ENCODE assay signal across 19 mouse cellular contexts in the genomic region with DNA sequence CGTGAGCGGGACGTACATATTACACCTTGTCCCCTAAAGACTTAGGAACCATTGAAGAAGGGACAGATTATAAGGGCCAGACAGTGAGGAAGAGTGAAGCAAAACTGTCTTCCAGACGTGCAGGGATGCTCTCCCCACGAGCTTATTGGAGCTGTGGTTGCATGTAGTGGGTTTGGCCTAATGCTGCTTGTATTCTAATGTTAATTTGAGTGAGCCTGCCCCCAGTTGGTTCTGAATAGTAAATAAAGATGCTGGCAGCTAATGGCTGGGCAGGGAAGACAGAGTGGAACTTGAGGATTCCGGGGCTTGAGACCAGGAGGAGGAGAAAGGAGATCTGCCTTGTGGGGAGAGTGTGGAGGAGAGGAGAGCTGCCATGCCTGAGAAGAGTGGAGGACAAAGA.
"Had no signal": no experiment of that assay in that cellular context is flagged by ENCODE, and none has a peak within 500 bp of the region (broad histone marks: within the 10 kb centered on the region; RNA-seq: fewer than 3 reads in every experiment).

No protein-coding gene starts in this region.

- H3K36me3 ChIP-seq: limb, embryonic 10.5 days; limb, embryonic 13.5 days; liver, embryonic 12.5 days; liver, embryonic 15.5 days; lung, embryonic 15.5 days; midbrain, embryonic 15.5 days; neural tube, embryonic 13.5 days had no signal

- H3K9me3 ChIP-seq: limb, embryonic 10.5 days; limb, embryonic 13.5 days; liver, embryonic 12.5 days; liver, embryonic 15.5 days; lung, embryonic 15.5 days; midbrain, embryonic 15.5 days; neural tube, embryonic 13.5 days had no signal

- DNase-seq: kidney, adult 18-20 months; kidney, adult 9 months; kidney, postnatal 14 days; kidney, postnatal 4 days; liver; lung, adult 18-20 months; lung, postnatal 10 days; lung, postnatal 4 days; retina, postnatal 1 day; thymus, adult 18-20 months; thymus, postnatal 36 days had no signal

- H3K9ac ChIP-seq: limb, embryonic 13.5 days; liver, embryonic 12.5 days; liver, embryonic 15.5 days; lung, embryonic 15.5 days; midbrain, embryonic 15.5 days; neural tube, embryonic 13.5 days had no signal

- H3K4me2 ChIP-seq: limb, embryonic 13.5 days; liver, embryonic 12.5 days; liver, embryonic 15.5 days; lung, embryonic 15.5 days; midbrain, embryonic 15.5 days; neural tube, embryonic 13.5 days had no signal

- H3K27me3 ChIP-seq: limb, embryonic 13.5 days; liver, embryonic 12.5 days; liver, embryonic 15.5 days; lung, embryonic 15.5 days; midbrain, embryonic 15.5 days; neural tube, embryonic 13.5 days had no signal

- H3K27ac ChIP-seq: limb, embryonic 10.5 days; limb, embryonic 13.5 days; liver, embryonic 12.5 days; liver, embryonic 15.5 days; lung, embryonic 15.5 days; midbrain, embryonic 15.5 days; neural tube, embryonic 13.5 days had no signal

- H3K4me3 ChIP-seq: limb, embryonic 10.5 days; limb, embryonic 13.5 days; liver, embryonic 12.5 days; liver, embryonic 15.5 days; lung, embryonic 15.5 days; midbrain, embryonic 15.5 days; myocyte; neural tube, embryonic 13.5 days had no signal

- ATAC-seq: liver, embryonic 12.5 days; midbrain, embryonic 15.5 days had no signal
